Mouse (Mus musculus) ES-Bruce4 (cell line): ENCODE measurements at regions not wholly inside any gene's neighbourhood (a gene's known extent, or its start where the extent isn't known, plus 50 kb on each side); places are given as distances from the start of the nearest gene placed in this dataset.
"Not testable (repeated sequence)": the region's sequence is repeated elsewhere in the genome, so short reads cannot be mapped to it uniquely, and the experiment has no call there.

Experiments used
- H3K27ac ChIP-seq: 2 replicates; pipeline ENCODE4 v1.5.1; 2012; ENCODE audit warnings: low read length, inconsistent platforms; ENCODE audit not compliant: insufficient read depth
- H3K27me3 ChIP-seq: 2 replicates; pipeline ENCODE4 v1.6.1; 2012; ENCODE audit warnings: mild to moderate bottlenecking, low read length, inconsistent platforms; ENCODE audit not compliant: control insufficient read depth, poor library complexity, insufficient read depth, severe bottlenecking
- H3K36me3 ChIP-seq: 2 replicates; pipeline ENCODE4 v1.6.1; 2012; ENCODE audit warnings: inconsistent platforms, mild to moderate bottlenecking, low read length, moderate library complexity; ENCODE audit not compliant: control insufficient read depth, poor library complexity, insufficient read depth, severe bottlenecking
- H3K4me1 ChIP-seq: one replicate; pipeline ENCODE4 v1.8.1; 2011; ENCODE audit warnings: low read length; ENCODE audit not compliant: control insufficient read depth, insufficient read depth
- H3K4me3 ChIP-seq: 2 replicates; pipeline ENCODE4 v1.5.1; 2011; ENCODE audit warnings: low read depth, mild to moderate bottlenecking, low read length
- H3K9ac ChIP-seq: 2 replicates; pipeline ENCODE4 v1.6.1; 2012; ENCODE audit warnings: low read depth, mild to moderate bottlenecking, inconsistent platforms; ENCODE audit not compliant: poor library complexity, severe bottlenecking
- H3K9me3 ChIP-seq: replicated peaks from 2 replicates; pipeline ENCODE4 v1.6.1; 2012; ENCODE audit warnings: mild to moderate bottlenecking, low read length, inconsistent platforms; ENCODE audit not compliant: control insufficient read depth, poor library complexity, insufficient read depth, severe bottlenecking
- CTCF ChIP-seq: IDR thresholded peaks from one replicate; pipeline ENCODE4 v1.8.1; 2011; ENCODE audit warnings: low read depth, low read length
- EP300 ChIP-seq: IDR thresholded peaks from 2 replicates; pipeline ENCODE4 v1.6.1; 2011; ENCODE audit warnings: low read depth, low read length; ENCODE audit not compliant: insufficient read depth
- POLR2A ChIP-seq: IDR thresholded peaks from one replicate; pipeline ENCODE4 v1.8.1; 2011; ENCODE audit warnings: low read length; ENCODE audit not compliant: insufficient read depth

DNA sequence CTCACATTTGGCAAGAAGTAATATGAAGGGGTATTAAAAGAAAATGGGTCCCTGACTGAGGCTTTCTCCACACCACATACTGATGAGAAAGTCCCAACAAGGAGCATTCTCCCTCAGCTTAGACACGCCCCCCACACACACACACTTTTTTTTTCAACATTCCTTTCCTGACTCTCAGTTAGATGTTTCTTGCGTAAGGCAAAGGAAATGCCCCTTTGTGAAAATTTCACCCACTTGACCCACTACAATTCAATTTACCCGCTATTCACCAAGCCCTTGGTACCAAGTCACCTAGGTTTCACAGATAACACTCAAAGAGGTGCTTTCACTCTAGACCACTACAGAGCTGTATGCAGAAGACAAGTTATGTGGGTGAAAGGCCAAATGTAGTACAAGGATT is 488.3 kb upstream of the Smim15 start:
- H3K36me3 ChIP-seq: no peaks in the 10 kb centered on the region
- no peak overlapping the region for H3K27ac ChIP-seq
- no peaks in the 10 kb centered on the region for H3K4me1 ChIP-seq
- H3K4me3 ChIP-seq: no peak overlapping the region
- H3K9me3 ChIP-seq: no peaks in the 10 kb centered on the region
- H3K27me3 ChIP-seq: no peaks in the 10 kb centered on the region
- no peak overlapping the region for H3K9ac ChIP-seq
- TF ChIP-seq EP300 (no peak), CTCF (no peak), POLR2A (no peak)

DNA sequence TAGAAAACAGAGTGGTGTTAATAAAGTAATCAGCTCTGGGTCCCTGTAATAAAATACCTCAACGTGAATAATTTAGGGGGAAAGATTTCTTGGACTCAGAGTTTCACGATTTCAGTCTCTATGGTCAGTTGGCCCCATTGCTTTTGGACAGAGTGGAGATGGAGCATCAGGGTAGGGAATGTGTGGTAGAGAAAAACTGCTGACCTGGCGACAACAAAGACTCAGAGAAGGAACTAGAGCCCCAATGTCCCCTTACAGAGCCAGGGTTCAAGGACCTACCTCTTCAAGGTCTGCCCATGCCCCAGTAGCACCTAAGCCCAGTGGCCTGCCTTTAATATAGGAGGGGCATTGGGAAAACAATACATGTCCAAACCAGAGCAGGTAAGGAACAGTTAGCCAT is 490.2 kb upstream of the Smim15 start:
- no peaks in the 10 kb centered on the region for H3K36me3 ChIP-seq
- H3K9ac ChIP-seq: no peak overlapping the region
- no peaks in the 10 kb centered on the region for H3K4me1 ChIP-seq
- no peak overlapping the region for H3K4me3 ChIP-seq
- no peak overlapping the region for H3K27ac ChIP-seq
- no peaks in the 10 kb centered on the region for H3K9me3 ChIP-seq
- H3K27me3 ChIP-seq: no peaks in the 10 kb centered on the region
- no peak for TF ChIP-seq POLR2A

DNA sequence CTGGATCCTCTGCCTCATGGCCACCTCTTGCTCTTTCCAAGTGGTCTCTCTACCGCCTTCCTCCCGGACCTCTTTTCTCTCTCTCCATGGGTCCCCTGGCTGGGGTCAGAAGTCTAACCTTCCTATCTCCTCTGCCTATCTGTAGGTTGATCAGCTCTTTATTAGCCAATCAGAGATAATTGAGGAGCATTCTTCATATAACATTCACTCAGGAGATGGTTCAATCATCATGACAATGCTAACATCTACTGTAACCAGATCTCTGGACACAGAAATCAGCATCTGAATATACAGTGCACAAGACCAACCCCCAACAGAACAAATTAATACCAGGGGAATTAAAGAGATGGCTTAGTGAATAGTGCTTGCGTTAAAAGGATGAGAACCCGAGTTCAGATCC is 492.1 kb upstream of the Smim15 start:
- H3K4me3 ChIP-seq: no peak overlapping the region
- H3K4me1 ChIP-seq: no peaks in the 10 kb centered on the region
- no peaks in the 10 kb centered on the region for H3K9me3 ChIP-seq
- H3K27me3 ChIP-seq: no peaks in the 10 kb centered on the region
- H3K9ac ChIP-seq: no peak overlapping the region
- no peaks in the 10 kb centered on the region for H3K36me3 ChIP-seq
- TF ChIP-seq EP300 (no peak), POLR2A (no peak), CTCF (no peak)
- H3K27ac ChIP-seq: no peak overlapping the region

DNA sequence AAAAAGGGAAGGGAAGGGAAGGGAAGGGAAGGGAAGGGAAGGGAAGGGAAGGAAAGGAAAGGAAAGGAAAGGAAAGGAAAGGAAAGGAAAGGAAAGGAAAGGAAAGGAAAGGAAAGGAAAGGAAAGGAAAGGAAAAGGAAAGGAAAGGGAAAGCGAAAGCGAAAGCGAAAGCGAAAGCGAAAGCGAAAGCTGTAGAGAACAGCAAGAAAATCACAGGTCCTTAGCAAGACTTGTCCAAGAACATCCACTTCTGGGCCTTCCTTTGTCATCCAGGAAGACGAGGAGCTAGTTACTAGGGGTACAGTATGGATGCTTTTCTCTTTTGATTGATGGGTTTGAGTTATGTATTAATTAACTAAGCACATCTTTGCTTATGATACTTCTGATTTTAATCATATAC is 494.3 kb upstream of the Smim15 start:
- H3K9me3 ChIP-seq, H3K4me1 ChIP-seq, H3K27ac ChIP-seq: not testable (repeated sequence)

DNA sequence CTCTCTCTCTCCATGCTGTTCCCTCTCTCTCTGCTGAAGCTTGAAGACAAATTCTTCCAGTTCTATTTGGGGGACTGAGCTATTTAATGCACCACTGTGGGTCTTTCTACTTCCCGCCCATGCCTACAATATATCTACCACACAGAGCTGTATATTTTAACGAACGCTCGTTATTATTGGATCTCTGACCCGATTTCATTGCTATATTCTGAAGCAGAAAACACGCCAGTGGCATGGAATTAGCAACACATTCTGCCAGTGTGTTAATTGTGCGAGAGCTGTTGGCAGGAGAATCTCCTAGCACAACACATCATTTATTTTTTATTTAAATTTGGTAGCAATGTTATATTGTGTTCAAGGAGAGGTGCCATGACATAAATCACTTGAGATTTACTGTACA is 497.2 kb upstream of the Smim15 start:
- Histone ChIP-seq H3K4me1 (no peaks in the 10 kb centered on the region), H3K27ac (no peak overlapping the region), H3K9ac (no peak overlapping the region), H3K4me3 (no peak overlapping the region), H3K27me3 (no peaks in the 10 kb centered on the region), H3K9me3 (no peaks in the 10 kb centered on the region), H3K36me3 (no peaks in the 10 kb centered on the region)
- TF ChIP-seq POLR2A: no peak
- TF ChIP-seq EP300: no peak
- TF ChIP-seq CTCF: no peak

More for the DNA sequence above, 494.3 kb upstream of the Smim15 start:
- H3K4me3 ChIP-seq, H3K36me3 ChIP-seq, H3K9ac ChIP-seq, H3K27me3 ChIP-seq: not testable (repeated sequence)

DNA sequence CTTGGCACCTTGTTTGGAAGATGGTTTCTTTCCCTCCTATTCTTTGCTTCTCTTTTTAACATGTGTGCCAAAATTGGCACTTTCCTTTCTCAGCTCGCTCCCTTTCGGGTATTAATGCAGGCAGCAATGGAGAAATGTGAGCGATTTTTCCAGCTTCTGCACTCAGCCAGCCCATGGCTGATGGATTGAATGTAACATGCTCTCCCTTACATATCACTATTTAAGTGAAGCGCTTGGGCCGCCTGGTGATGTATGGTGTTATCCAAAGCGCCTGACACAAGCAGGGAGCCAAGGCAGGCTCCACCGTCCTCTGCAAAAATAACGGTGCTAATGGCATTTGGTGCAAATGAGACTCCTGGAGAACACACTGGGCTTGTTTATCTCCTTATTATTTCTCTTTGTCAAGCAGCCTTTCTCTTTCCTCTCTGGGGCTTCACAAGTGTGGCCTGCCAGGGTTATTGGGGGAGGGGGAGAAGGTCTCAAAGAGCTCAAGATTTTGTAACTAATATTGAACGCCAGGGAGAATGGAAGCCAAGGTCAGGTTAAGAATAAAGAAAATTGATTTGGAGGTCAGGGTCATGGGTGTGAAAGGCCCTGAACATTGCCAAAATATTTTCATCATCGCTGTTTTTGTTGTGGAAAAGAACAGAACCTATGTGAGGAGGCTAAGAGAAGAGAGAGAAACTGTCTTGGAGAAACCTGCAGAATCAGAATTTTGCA is 497.9 kb upstream of the Smim15 start:
- H3K36me3 ChIP-seq: no peaks in the 10 kb centered on the region
- no peak overlapping the region for H3K27ac ChIP-seq
- H3K4me1 ChIP-seq: no peaks in the 10 kb centered on the region
- H3K27me3 ChIP-seq: no peaks in the 10 kb centered on the region
- no peak for TF ChIP-seq EP300
- TF ChIP-seq POLR2A: no peak
- TF ChIP-seq CTCF: no peak
- H3K4me3 ChIP-seq: no peak overlapping the region
- H3K9ac ChIP-seq: no peak overlapping the region
- no peaks in the 10 kb centered on the region for H3K9me3 ChIP-seq
